Mouse (Mus musculus) frontal cortex, adult 2 months (tissue): ENCODE measurements at regions not wholly inside any gene's neighbourhood (a gene's known extent, or its start where the extent isn't known, plus 50 kb on each side); places are given as distances from the start of the nearest gene placed in this dataset.

Experiments
- DNase-seq, 2 experiments: peaks; one replicate each; pipeline ENCODE4 v3.0.0; 2022; ENCODE audit warnings: low spot score in 1 of 2; ENCODE audit errors: extremely low spot score in 1 of 2

GRCm38 (mm10) chr11:56442381-56442780 is 401.6 kb upstream of the Nmur2 start:
- no peak for DNase-seq

- no peak for DNase-seq
These were observed 400.3 kb upstream of the Nmur2 start for GRCm38 (mm10) chr11:56441071-56441470.

- peak in 1 of 2 experiments; percentile 26 for DNase-seq
These were observed 390.3 kb upstream of the Nmur2 start for GRCm38 (mm10) chr11:56431089-56431488.

- DNase-seq, result no peak
These were observed 344.0 kb upstream of the Nmur2 start for GRCm38 (mm10) chr11:56384761-56385160.

- peak; percentile 11 to 70 for DNase-seq
These were observed 336.7 kb upstream of the Nmur2 start for GRCm38 (mm10) chr11:56377535-56377934.

- DNase-seq, result no peak
These were observed 333.5 kb upstream of the Nmur2 start for GRCm38 (mm10) chr11:56374329-56374728.

GRCm38 (mm10) chr11:56373624-56374023 is 332.8 kb upstream of the Nmur2 start:
- no peak for DNase-seq

- DNase-seq, result no peak
These were observed 316.9 kb upstream of the Nmur2 start for GRCm38 (mm10) chr11:56357690-56358089.

- DNase-seq, result peak in 1 of 2 experiments; percentile 25
These were observed 311.1 kb upstream of the Nmur2 start for GRCm38 (mm10) chr11:56351798-56352366.

- DNase-seq, result no peak
These were observed 310.4 kb upstream of the Nmur2 start for GRCm38 (mm10) chr11:56351231-56351630.

GRCm38 (mm10) chr11:56349766-56350165 is 309.0 kb upstream of the Nmur2 start:
- no peak for DNase-seq

GRCm38 (mm10) chr11:56348408-56348807 is 307.6 kb upstream of the Nmur2 start:
- DNase-seq, result peak in 1 of 2 experiments; percentile 23

- DNase-seq, result no peak
These were observed 302.3 kb upstream of the Nmur2 start for GRCm38 (mm10) chr11:56343083-56343482.

GRCm38 (mm10) chr11:56341731-56342130 is 300.9 kb upstream of the Nmur2 start:
- no peak for DNase-seq

GRCm38 (mm10) chr11:56341040-56341439 is 300.2 kb upstream of the Nmur2 start:
- DNase-seq, result no peak

GRCm38 (mm10) chr11:56338511-56338910 is 297.7 kb upstream of the Nmur2 start:
- no peak for DNase-seq

GRCm38 (mm10) chr11:56335937-56336336 is 295.1 kb upstream of the Nmur2 start:
- peak; percentile 14 to 47 for DNase-seq

- DNase-seq, result no peak
These were observed 279.5 kb upstream of the Nmur2 start for GRCm38 (mm10) chr11:56320293-56320692.

- no peak for DNase-seq
These were observed 274.6 kb upstream of the Nmur2 start for GRCm38 (mm10) chr11:56315221-56315987.

GRCm38 (mm10) chr11:56309549-56309948 is 268.7 kb upstream of the Nmur2 start:
- DNase-seq, result no peak

GRCm38 (mm10) chr11:56308383-56309105 is 267.7 kb upstream of the Nmur2 start:
- DNase-seq, result no peak

GRCm38 (mm10) chr11:56307051-56307450 is 266.2 kb upstream of the Nmur2 start:
- DNase-seq, result no peak
